Mouse (Mus musculus) bone marrow, adult 2 months (tissue): Measurements from ENCODE around the gene Luzp2. TPM values are rescaled to one million over a fixed set of nuclear protein-coding genes. Genes with fewer than 3 reads are reported as not detected.
"Not testable (repeated sequence)": the region's sequence is repeated elsewhere in the genome, so short reads cannot be mapped to it uniquely, and the experiment has no call there.

ENCODE experiments used
- H3K27ac ChIP-seq: fragments of 200-500 bp; 2 replicates; pipeline ENCODE4 v1.5.1; 2012; ENCODE audit warnings: low read depth, mild to moderate bottlenecking, control low read depth, inconsistent platforms, low read length; ENCODE audit not compliant: control insufficient read depth, poor library complexity, insufficient read depth
- H3K4me1 ChIP-seq: fragments of 200-500 bp; 2 replicates; pipeline ENCODE4 v1.6.1; 2011; ENCODE audit warnings: low read length; ENCODE audit not compliant: control insufficient read depth, insufficient read depth
- H3K4me3 ChIP-seq: fragments of 200-500 bp; replicated peaks from 2 replicates; pipeline ENCODE3; 2011; ENCODE audit warnings: mild to moderate bottlenecking, low read depth, low read length, control low read depth; ENCODE audit not compliant: control insufficient read depth
- CTCF ChIP-seq: fragments of 200-500 bp; IDR thresholded peaks from 2 replicates; pipeline ENCODE4 v1.5.1; 2011; ENCODE audit warnings: low read length, control low read depth; ENCODE audit not compliant: control insufficient read depth, insufficient read depth
- POLR2A ChIP-seq: fragments of 200-500 bp; IDR thresholded peaks from 2 replicates; pipeline ENCODE4 v1.6.1; 2011; ENCODE audit warnings: low read depth, mild to moderate bottlenecking, control low read depth, low read length, borderline replicate concordance; ENCODE audit not compliant: control insufficient read depth
- WGBS: fragments of 180-500 bp; shearing (Covaris S2); methylation state at CpG from one replicate; pipeline ENCODE4 v1.1.7; 2018; 5-methylcytosine and 5-hydroxymethylcytosine counted together
- polyA plus RNA-seq: library from polyadenylated mRNA; stranded (reverse); fragments of >200 nt; gene quantifications from 2 replicates; pipeline ENCODE4 v1.2.4, GENCODE M21; 2011; ENCODE audit warnings: low replicate concordance; ENCODE audit not compliant: missing spikeins, insufficient read depth, insufficient read length

The Luzp2 gene
- polyA plus RNA-seq, 1 experiment, result not detected

GRCm38 (mm10) chr7:54956759-54957158 lies 121.5 kb downstream of the Luzp2 start:
- TF ChIP-seq CTCF, result no peak
- TF ChIP-seq POLR2A, result no peak
- H3K27ac ChIP-seq, result no peak overlapping the region
- H3K4me3 ChIP-seq, result no peak overlapping the region
- H3K4me1 ChIP-seq, result no peaks in the 10 kb centered on the region
- 87% methylated on average over 2 of the region's 2 CpGs for WGBS

- no peak overlapping the region for H3K4me3 ChIP-seq
- TF ChIP-seq POLR2A (no peak), CTCF (no peak)
- WGBS, result 72% methylated on average over 4 of the region's 4 CpGs
Observed at GRCm38 (mm10) chr7:54962678-54963077, 127.4 kb downstream of the Luzp2 start.

GRCm38 (mm10) chr7:54977372-54977771 lies 142.1 kb downstream of the Luzp2 start:
- Histone ChIP-seq H3K4me3 (no peak overlapping the region), H3K4me1 (no peaks in the 10 kb centered on the region), H3K27ac (no peak overlapping the region)
- TF ChIP-seq CTCF (no peak), POLR2A (no peak)

More at GRCm38 (mm10) chr7:54962678-54963077, 127.4 kb downstream of the Luzp2 start:
- H3K4me1 ChIP-seq, result no peaks in the 10 kb centered on the region
- H3K27ac ChIP-seq, result no peak overlapping the region

GRCm38 (mm10) chr7:54980585-54980984 lies 145.3 kb downstream of the Luzp2 start:
- no peak overlapping the region for H3K4me3 ChIP-seq
- H3K27ac ChIP-seq, result no peak overlapping the region
- 69% methylated on average over 4 of the region's 4 CpGs for WGBS
- no peaks in the 10 kb centered on the region for H3K4me1 ChIP-seq
- no peak for TF ChIP-seq POLR2A
- TF ChIP-seq CTCF, result no peak

GRCm38 (mm10) chr7:55000397-55000796 lies 165.1 kb downstream of the Luzp2 start:
- 79% methylated on average over 2 of the region's 2 CpGs for WGBS
- Histone ChIP-seq H3K4me3 (no peak overlapping the region), H3K27ac (no peak overlapping the region), H3K4me1 (no peaks in the 10 kb centered on the region)
- TF ChIP-seq POLR2A (no peak), CTCF (no peak)

- TF ChIP-seq POLR2A (no peak), CTCF (no peak)
- no peak overlapping the region for H3K27ac ChIP-seq
- no peak overlapping the region for H3K4me3 ChIP-seq
- no peaks in the 10 kb centered on the region for H3K4me1 ChIP-seq
- 25% methylated on average over 4 of the region's 4 CpGs for WGBS
Observed at GRCm38 (mm10) chr7:55009173-55009771, 174.0 kb downstream of the Luzp2 start.

- 43% methylated on average over 1 of the region's 2 CpGs for WGBS
- not testable (repeated sequence) for H3K4me3 ChIP-seq, H3K27ac ChIP-seq, H3K4me1 ChIP-seq
Observed at GRCm38 (mm10) chr7:55133850-55134249, 298.6 kb downstream of the Luzp2 start.

- no peak overlapping the region for H3K4me3 ChIP-seq
- TF ChIP-seq POLR2A, result no peak
- no peak for TF ChIP-seq CTCF
- WGBS, result 76% methylated on average over 10 of the region's 10 CpGs
- H3K27ac ChIP-seq, result no peak overlapping the region
- no peaks in the 10 kb centered on the region; the same call in 1 of the 2 replicates for H3K4me1 ChIP-seq
Observed at GRCm38 (mm10) chr7:55188927-55189326, 353.6 kb downstream of the Luzp2 start.

- no peak for TF ChIP-seq POLR2A
- TF ChIP-seq CTCF, result no peak
- Histone ChIP-seq H3K27ac (no peak overlapping the region), H3K4me1 (no peaks in the 10 kb centered on the region; the same call in 1 of the 2 replicates), H3K4me3 (no peak overlapping the region)
- WGBS, result 74% methylated on average over 2 of the region's 2 CpGs
Observed at GRCm38 (mm10) chr7:55189496-55189895, 354.2 kb downstream of the Luzp2 start.
